Mouse (Mus musculus) Patski (cell line): ENCODE data around the gene Nutm2. TPM values are rescaled to one million over a fixed set of nuclear protein-coding genes. Genes with fewer than 3 reads are reported as not detected.
A peak's percentile ranks its signal among the peaks of the same experiment; 100 is the strongest.
"Not testable (repeated sequence)": the region's sequence is repeated elsewhere in the genome, so short reads cannot be mapped to it uniquely, and the experiment has no call there.

Source experiments
- ATAC-seq: fragments of 100-300 bp; one replicate; pipeline ENCODE4 v1.8.0; 2021
- CTCF ChIA-PET: fragments of 350-600 bp; sonication (Branson Sonifier 250); formaldehyde crosslinking; loops from one replicate; lab custom pipeline; 2022; ENCODE audit warnings: inconsistent platforms; lab: Charles Lee
- POLR2A ChIA-PET: fragments of 350-600 bp; sonication (Branson Sonifier 250); formaldehyde crosslinking; loops from one replicate; lab custom pipeline; 2022; ENCODE audit warnings: antibody characterized with exemption, inconsistent platforms; lab: Charles Lee
- DNase-seq: peaks from one replicate; pipeline ENCODE4 v3.0.0-alpha.2; 2011; ENCODE audit warnings: low read depth, low spot score
- H3K27me3 ChIP-seq: fragments of 371-371 bp; one replicate; pipeline ENCODE4 v1.5.1; 2021
- CTCF ChIP-seq: fragments of 100-300 bp; IDR thresholded peaks from one replicate; pipeline ENCODE4 v1.5.1; 2021
- in situ Hi-C: fragments of 300-500 bp; cut with MboI; formaldehyde crosslinking; loops from 3 replicates; pipeline ENCODE4 v1.11.1; 2018; ENCODE audit warnings: low pct_unique_long_range_greater_than_20kb, mixed read lengths
- polyA plus RNA-seq: library from polyadenylated mRNA; unstranded; gene quantifications from one replicate; pipeline ENCODE4 v1.2.3, GENCODE M21; 2021

The Nutm2 gene
- not detected for polyA plus RNA-seq

DNA sequence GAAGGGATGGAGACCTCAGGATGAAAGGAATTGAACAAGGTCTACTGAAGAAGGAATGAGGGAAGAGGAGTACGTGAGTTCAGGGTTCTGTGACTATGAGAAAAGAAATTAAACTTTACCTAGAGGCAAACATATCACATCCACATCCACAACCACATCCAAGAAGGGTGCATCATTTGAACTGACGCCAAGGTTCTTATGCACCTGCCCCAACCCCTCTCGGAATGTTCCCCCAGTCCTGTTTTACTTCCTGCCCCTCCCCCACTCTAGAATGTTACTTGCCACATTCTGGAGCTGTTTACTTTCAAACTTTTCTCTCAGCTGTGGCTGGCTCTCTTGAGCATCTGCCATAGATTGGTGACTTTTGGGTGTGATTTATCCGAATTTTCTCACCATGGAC lies at the start of gene Nutm2:
TSS of gene Nutm2 (plus strand) at position 301 of the 400 bp plus-strand sequence.
- DNase-seq (no peak), ATAC-seq (no peak)
- no peak for TF ChIP-seq CTCF
- POLR2A ChIA-PET = no interaction called here
- H3K27me3 ChIP-seq = peaks cover 49% of the 10 kb centered on the region
- CTCF ChIA-PET = no interaction called here
- in situ Hi-C loops = no loop called here

DNA sequence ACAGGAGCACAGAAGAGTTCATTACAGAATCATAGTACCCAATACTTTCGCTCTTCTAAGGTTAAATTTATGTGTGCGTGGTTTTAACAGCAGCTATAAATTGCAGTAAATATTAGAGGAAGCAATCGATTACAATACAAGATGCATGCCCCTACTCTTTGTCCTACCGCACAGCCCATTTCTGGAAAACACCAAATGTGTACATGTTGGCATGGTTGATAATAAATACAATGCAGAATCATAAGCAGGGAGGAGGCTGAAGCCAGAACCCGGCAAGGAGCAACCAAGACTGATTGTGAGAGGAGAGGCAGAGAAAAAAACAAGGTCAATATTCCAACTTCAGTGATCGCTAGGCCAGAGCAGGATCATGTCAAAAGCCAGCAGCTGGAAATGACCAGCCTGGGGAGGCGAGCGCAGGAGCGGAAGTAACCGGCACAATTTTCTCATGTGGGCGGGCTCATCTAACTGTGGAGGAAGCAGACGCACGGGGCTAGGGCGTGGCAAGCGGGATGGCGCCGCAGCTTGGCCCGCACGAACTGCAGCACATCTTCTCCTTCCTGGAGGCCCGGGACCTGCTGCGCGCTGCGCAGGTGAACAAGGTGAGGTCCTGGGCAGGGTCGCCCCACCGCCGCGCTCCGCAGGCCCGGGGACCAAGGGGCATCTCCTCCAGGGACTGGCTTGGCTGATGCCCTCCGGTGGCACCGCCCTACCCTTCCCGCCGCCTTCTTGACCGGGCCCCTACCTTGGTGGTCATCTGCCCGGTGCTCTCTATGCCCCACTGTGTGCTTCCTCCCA lies 49.5 kb upstream of the Nutm2 start, which contains the start of gene Fbxw17:
TSS of gene Fbxw17 (plus strand) at position 476 of the 795 bp plus-strand sequence.
- DNase-seq (peak; percentile 17), ATAC-seq (peak; percentile 98)
- CTCF ChIA-PET = no interaction called here
- POLR2A ChIA-PET = no interaction called here
- in situ Hi-C loops = no loop called here
- peaks cover 3% of the 10 kb centered on the region for H3K27me3 ChIP-seq
- TF ChIP-seq CTCF = no peak

DNA sequence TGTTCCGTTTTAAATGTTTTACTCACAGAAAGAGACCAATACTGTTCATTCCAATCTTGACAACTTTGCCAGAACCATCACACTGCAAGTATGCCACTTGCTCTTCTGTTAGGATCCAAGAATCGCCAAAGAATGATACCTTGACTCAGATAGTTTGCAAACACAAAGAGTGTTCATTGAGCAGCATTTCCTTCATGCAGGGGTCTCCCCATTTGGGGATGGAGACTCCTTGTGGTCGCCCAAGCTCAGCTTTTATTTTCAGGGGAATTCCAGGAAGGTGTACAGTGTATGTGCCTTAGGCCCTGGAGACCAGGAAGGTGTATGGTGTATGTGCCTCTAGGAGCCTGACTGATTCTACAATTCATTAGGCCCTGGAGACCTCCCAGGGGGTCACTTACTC lies 48.7 kb upstream of the Nutm2 start:
- ChIA-PET CTCF (no interaction called here), POLR2A (no interaction called here)
- peaks cover 3% of the 10 kb centered on the region for H3K27me3 ChIP-seq
- no peak for DNase-seq
- no peak for ATAC-seq
- no peak for TF ChIP-seq CTCF
- in situ Hi-C loops = no loop called here

DNA sequence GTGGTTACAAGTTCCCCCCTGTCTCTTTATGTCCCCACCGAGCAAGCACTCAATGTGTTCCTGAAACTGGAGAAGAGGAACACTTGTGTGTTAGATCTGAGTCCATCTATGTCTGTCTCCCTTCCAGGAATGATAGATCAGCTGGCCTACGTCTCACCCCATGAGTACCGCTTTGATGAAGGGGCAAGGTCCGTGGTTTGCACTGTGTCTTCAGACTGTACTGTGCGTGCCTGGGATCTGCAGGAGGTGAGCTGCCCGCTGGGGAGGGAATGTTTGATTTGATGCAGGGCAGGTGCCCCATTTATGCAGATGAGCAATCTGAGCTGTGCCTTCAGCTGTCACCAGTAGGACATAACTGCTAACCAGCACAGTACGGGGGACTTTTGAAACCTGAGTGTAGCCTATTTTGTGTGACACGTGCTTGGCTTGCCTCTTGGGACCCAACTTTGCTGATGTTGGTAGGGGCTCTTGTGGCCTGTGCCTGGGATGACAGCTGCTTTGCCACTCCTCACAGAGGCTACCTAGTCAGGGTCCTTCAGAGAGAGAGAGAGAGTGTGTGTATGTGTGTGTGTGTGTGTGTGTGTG lies 43.4 kb upstream of the Nutm2 start:
- no peak for TF ChIP-seq CTCF
- ChIA-PET CTCF (no interaction called here), POLR2A (no interaction called here)
- in situ Hi-C loops = no loop called here
- ATAC-seq (no peak), DNase-seq (no peak)
- no peaks in the 10 kb centered on the region for H3K27me3 ChIP-seq

DNA sequence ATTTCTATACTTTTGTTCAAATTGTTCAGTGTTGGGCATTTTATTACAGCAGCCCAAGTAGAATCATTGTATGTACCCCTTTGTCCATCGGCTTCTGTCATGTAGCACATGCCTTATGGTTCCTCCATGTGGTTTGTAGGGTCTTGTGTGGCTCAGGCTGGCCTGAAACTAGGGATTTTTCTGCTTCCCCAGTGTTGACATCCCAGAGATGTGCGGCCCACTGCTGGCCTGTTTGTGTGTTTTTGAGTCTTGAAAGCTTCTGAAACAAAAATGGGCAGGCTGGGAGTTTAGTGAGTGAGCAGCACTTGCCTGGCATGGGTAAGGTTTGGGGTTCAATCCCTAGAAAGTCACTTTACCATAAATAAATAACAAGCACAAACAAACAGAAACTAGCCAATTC lies 42.6 kb upstream of the Nutm2 start:
- no peak for TF ChIP-seq CTCF
- ChIA-PET POLR2A (no interaction called here), CTCF (interaction anchor here (1.4 kb wide), 1 partner anchor 14 kb away, joined by 3 read pairs; no protein-coding TSS in a partner anchor)
- in situ Hi-C loops = no loop called here
- ATAC-seq (no peak), DNase-seq (no peak)
- no peaks in the 10 kb centered on the region for H3K27me3 ChIP-seq

DNA sequence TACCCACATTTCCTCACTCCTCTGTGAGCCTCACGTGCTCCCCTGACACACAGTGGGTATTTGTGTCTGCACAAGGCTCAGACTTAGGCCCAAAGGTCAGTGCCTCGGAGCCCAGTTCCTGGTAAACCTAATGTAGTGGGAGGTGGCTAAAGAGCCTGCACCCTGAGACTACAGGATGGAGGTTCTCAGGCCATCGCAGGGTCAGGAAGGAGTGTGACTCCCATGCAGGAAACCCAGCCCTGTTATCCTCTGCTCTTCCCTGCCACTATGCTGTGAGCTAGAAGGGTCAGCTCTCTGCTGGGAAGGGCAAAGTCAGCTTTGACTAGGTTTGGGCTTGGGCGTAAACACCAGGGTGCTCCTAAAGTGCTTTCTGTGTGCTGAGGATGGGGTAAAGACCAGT lies 40.4 kb upstream of the Nutm2 start:
- no peak for DNase-seq
- H3K27me3 ChIP-seq = no peaks in the 10 kb centered on the region
- TF ChIP-seq CTCF = no peak
- no peak for ATAC-seq
- POLR2A ChIA-PET = no interaction called here
- CTCF ChIA-PET = no interaction called here
- in situ Hi-C loops = no loop called here

DNA sequence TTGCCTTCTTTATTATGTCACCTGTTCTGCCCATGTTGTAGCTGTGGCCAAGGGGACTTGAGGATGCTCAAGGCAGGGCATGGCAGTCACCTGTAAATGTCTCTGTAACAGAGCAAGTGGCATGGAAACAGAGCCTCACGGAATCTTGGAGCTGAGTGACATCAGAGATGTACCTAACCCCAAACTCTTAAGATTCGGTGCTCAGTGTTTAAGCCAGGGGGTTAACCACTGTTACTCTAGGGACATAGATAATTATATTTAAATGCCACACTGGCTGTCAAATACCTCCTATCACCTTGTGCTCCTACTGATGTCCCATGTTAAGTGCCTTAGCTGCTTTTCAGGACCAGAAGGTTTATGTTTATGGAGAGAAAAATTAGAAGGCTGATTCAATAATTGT lies 23.3 kb upstream of the Nutm2 start, which contains the start of gene Gm47429:
TSS of gene Gm47429 (minus strand) at position 101 of the 400 bp plus-strand sequence.
- no peak for ATAC-seq
- CTCF ChIA-PET = no interaction called here

DNA sequence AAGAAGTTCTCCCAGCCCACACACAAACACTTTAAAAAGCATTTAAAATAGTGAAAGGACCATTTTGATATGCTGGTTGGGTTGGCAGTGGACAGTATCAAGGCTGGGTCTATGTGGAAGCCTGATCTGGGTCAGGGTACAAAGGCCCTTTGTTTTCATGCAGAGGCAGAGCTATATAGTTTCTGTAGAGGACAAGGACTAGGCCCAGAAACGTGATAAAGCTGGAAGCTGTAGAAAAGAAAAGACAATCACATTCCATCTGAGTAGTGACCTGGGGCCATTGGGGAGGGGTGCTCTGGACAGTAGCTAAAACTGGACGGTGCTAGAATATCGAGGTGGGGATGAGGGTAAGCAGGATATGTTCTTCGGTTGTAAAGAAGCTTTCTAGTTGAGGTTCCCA lies 21.8 kb upstream of the Nutm2 start:
- in situ Hi-C loops = no loop called here
- DNase-seq (no peak), ATAC-seq (no peak)
- ChIA-PET CTCF (interaction anchor here (1.6 kb wide), 1 partner anchor 9 kb away, joined by 3 read pairs; no protein-coding TSS in a partner anchor), POLR2A (no interaction called here)
- peaks cover 28% of the 10 kb centered on the region for H3K27me3 ChIP-seq
- no peak for TF ChIP-seq CTCF

More for the DNA sequence above, 23.3 kb upstream of the Nutm2 start, which contains the start of gene Gm47429:
- TF ChIP-seq CTCF = no peak
- peaks cover 18% of the 10 kb centered on the region for H3K27me3 ChIP-seq
- POLR2A ChIA-PET = no interaction called here
- DNase-seq = no peak
- in situ Hi-C loops = no loop called here

DNA sequence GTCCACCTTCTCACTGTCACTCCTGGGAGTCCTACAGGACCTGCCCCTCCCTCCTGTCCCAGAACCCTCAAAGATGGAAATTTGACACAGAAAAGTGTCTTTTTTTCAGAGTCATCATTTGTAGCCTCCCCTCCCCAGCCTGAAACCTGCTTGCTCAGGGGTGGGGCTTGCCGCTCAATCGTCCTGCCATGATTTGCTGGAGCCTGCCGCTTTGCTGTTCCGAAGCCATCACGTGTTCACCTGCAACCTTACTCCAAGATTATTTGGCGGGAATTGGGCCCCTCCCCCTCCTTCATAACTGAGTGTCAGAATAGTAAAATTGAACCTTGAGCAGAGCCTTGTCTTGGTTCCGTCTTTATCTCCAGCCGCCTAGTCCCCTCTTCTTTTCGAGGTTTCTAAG lies 14.8 kb upstream of the Nutm2 start:
- in situ Hi-C loops, POLR2A ChIA-PET, CTCF ChIA-PET, ATAC-seq, DNase-seq: not testable (repeated sequence)
- peaks cover 12% of the 10 kb centered on the region for H3K27me3 ChIP-seq

DNA sequence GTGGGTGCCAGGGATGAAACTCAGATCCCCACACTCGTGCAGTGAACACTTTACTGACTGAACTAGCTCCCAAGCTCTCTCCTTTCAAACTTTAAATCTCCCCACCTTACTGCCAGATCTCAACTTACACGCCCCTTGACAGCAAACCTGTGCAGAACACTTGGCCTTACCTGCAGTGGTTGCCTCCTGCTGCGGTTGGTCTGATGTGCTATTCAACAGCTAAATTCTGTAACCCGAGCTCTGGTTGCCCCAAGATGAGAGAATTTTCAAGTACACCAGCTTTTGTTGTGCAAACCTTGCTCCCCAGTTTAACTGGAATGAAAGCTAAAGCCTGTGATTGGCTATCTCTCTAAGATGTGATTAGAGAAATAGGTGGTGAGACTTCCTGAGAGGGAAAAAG lies 13.7 kb upstream of the Nutm2 start:
- no peak for DNase-seq
- ChIA-PET CTCF (no interaction called here), POLR2A (no interaction called here)
- no peak for TF ChIP-seq CTCF
- ATAC-seq = no peak
- H3K27me3 ChIP-seq = peaks cover 12% of the 10 kb centered on the region
- in situ Hi-C loops = no loop called here

DNA sequence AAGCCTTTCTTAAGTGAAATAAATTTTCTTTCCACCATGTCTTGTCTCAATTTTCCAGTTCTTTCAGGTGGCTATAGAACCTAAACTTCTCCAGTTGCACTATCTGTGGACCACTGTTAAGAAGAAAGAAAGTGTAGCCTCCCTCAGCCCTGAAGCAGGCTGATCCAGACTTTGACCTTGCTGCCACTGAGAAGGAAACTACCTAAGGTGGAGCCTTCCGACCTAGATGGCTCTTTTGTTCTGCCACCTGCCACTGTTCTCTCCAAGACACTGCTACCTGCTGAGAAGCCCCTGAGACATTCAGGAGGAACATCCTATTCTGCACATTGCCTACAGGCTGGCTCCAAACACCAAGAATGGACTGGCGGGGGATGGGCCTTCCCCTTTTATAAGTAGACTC lies 6.7 kb upstream of the Nutm2 start:
- DNase-seq, CTCF ChIA-PET, POLR2A ChIA-PET, in situ Hi-C loops, ATAC-seq: not testable (repeated sequence)
- H3K27me3 ChIP-seq = peaks cover 25% of the 10 kb centered on the region
